ENCODE assay signal across 11 mouse cellular contexts in genomic region chr4:108347111-108347510, GRCm38 (mm10). TPM values are rescaled to one million over a fixed set of nuclear protein-coding genes. Genes with fewer than 3 reads are reported as not detected.
DNase-seq lines count a peak whose midpoint lies in the region; ATAC-seq lines count a peak whose summit lies in the region.
"Had no signal": no experiment of that assay in that cellular context is flagged by ENCODE, and none has a peak within 500 bp of the region (broad histone marks: within the 10 kb centered on the region; RNA-seq: fewer than 3 reads in every experiment).

No protein-coding gene starts in this region.

- no peaks in the 10 kb centered on the region for H3K27me3 ChIP-seq in kidney, embryonic 16.5 days (ENCODE audit: insufficient read depth, low read length)
- H3K27me3 ChIP-seq in heart, embryonic 10.5 days (ENCODE audit: insufficient read depth, poor library complexity, severe bottlenecking): no peaks in the 10 kb centered on the region
- no peaks in the 10 kb centered on the region for H3K27me3 ChIP-seq in midbrain, embryonic 10.5 days (ENCODE audit: low read depth, poor library complexity, severe bottlenecking)
- H3K27me3 ChIP-seq: embryonic facial prominence, embryonic 12.5 days had no signal

- H3K9ac ChIP-seq in kidney, embryonic 16.5 days (replicated peaks; ENCODE audit: low read length): no peak overlapping the region
- H3K9ac ChIP-seq: embryonic facial prominence, embryonic 12.5 days had no signal

- H3K27ac ChIP-seq in kidney, embryonic 16.5 days (ENCODE audit: low read length): 0 out of 2 replicates have a peak overlapping the region, but pooled peaks have one; percentile 3
- no peak overlapping the region; the same call in 1 of the 2 replicates for H3K27ac ChIP-seq in heart, embryonic 10.5 days
- H3K27ac ChIP-seq in midbrain, embryonic 10.5 days (replicated peaks): no peak overlapping the region

- WGBS in kidney, embryonic 16.5 days: 77% methylated on average over 5 of the region's 5 CpGs
- WGBS in heart, embryonic 10.5 days: 88% methylated on average over 5 of the region's 5 CpGs
- 88% methylated on average over 5 of the region's 5 CpGs for WGBS in midbrain, embryonic 10.5 days

- DNase-seq in kidney, postnatal 25 days: no peak
- peak; percentile 47 for DNase-seq in induced T-regulatory cell, adult 2 months (ENCODE audit: low read depth)
- no peak for DNase-seq in heart, embryonic 10.5 days (ENCODE audit: low spot score)
- no peak for DNase-seq in kidney, adult 18-20 months
- no peak for DNase-seq in midbrain, embryonic 10.5 days (ENCODE audit: low spot score)
- DNase-seq: heart, postnatal 14 days had no signal

- H3K9me3 ChIP-seq in kidney, embryonic 16.5 days (ENCODE audit: low read length): no peaks in the 10 kb centered on the region
- no peaks in the 10 kb centered on the region for H3K9me3 ChIP-seq in heart, embryonic 10.5 days
- H3K9me3 ChIP-seq in midbrain, embryonic 10.5 days (replicated peaks): no peaks in the 10 kb centered on the region
- H3K9me3 ChIP-seq: embryonic facial prominence, embryonic 12.5 days had no signal

- no peak overlapping the region for H3K4me3 ChIP-seq in kidney, embryonic 16.5 days (ENCODE audit: low read length)
- H3K4me3 ChIP-seq in heart, embryonic 10.5 days: no peak overlapping the region
- no peak overlapping the region for H3K4me3 ChIP-seq in midbrain, embryonic 10.5 days
- H3K4me3 ChIP-seq: embryonic facial prominence, embryonic 12.5 days had no signal

- peak; percentile 10; the same call in 1 of the 2 replicates for ATAC-seq in kidney, embryonic 16.5 days (ENCODE audit: low FRiP score, low TSS enrichment)
- peak; percentile 47 for ATAC-seq in CD4-positive, CD25-positive, alpha-beta regulatory T cell, adult 4 months
- ATAC-seq in monocyte, adult 5-6 weeks (replicated peaks; ENCODE audit: insufficient number of reproducible peaks, low FRiP score, low TSS enrichment, poor library complexity, severe bottlenecking): peak; percentile 87

- H3K4me2 ChIP-seq in kidney, embryonic 16.5 days (replicated peaks; ENCODE audit: low read depth, low read length): no peak overlapping the region
- H3K4me2 ChIP-seq: embryonic facial prominence, embryonic 12.5 days had no signal

- peaks cover 56% of the 10 kb centered on the region for H3K4me1 ChIP-seq in kidney, embryonic 16.5 days (ENCODE audit: insufficient read depth, low read length)
- H3K4me1 ChIP-seq in heart, embryonic 10.5 days: peaks cover 53% of the 10 kb centered on the region
- peaks cover 61% of the 10 kb centered on the region for H3K4me1 ChIP-seq in midbrain, embryonic 10.5 days

- H3K36me3 ChIP-seq in kidney, embryonic 16.5 days (ENCODE audit: insufficient read depth, low read length): no peaks in the 10 kb centered on the region
- no peaks in the 10 kb centered on the region for H3K36me3 ChIP-seq in heart, embryonic 10.5 days
- H3K36me3 ChIP-seq in midbrain, embryonic 10.5 days: no peaks in the 10 kb centered on the region
- H3K36me3 ChIP-seq: embryonic facial prominence, embryonic 12.5 days had no signal

RNA-seq across cellular contexts. Expression of gene Coa7, which starts 19.2 kb away (rescaled TPM):
- polyA plus RNA-seq in kidney, embryonic 16.5 days (2015; fragmentation: Nextera tagmentation; extraction: Ambion mirVana): 52.9 and 54.1 TPM in 2 replicates
- polyA plus RNA-seq in CD4-positive, CD25-positive, alpha-beta regulatory T cell, adult 4 months (2017; shearing (Covaris generic)): 10 to 100 TPM; 17.4 to 26.6 TPM
- total RNA-seq in monocyte, adult 5-6 weeks (2017): 5.1 to 9.4 TPM (median 8.6 TPM) in 3 replicates
- 58.4 and 61.1 TPM in 2 replicates for polyA plus RNA-seq in heart, embryonic 10.5 days (2016; fragmentation: Nextera tagmentation; extraction: Ambion mirVana)
- polyA plus RNA-seq in midbrain, embryonic 10.5 days (2016; fragmentation: Nextera tagmentation; extraction: Ambion mirVana): 66.1 and 76.5 TPM in 2 replicates

RNA-seq across cellular contexts. Expression of gene Shisal2a, which starts 36.0 kb away (rescaled TPM):
- polyA plus RNA-seq in kidney, embryonic 16.5 days (2015; fragmentation: Nextera tagmentation; extraction: Ambion mirVana): 0.29 and 1.1 TPM in 2 replicates
- polyA plus RNA-seq in CD4-positive, CD25-positive, alpha-beta regulatory T cell, adult 4 months (2017; shearing (Covaris generic)): not detected
- total RNA-seq in monocyte, adult 5-6 weeks (2017): not detected in 3 replicates
- polyA plus RNA-seq in heart, embryonic 10.5 days (2016; fragmentation: Nextera tagmentation; extraction: Ambion mirVana): 3.0 and 3.5 TPM in 2 replicates
- polyA plus RNA-seq in midbrain, embryonic 10.5 days (2016; fragmentation: Nextera tagmentation; extraction: Ambion mirVana): 2.2 and 2.6 TPM in 2 replicates
- total RNA-seq: heart, postnatal 14 days; layer of hippocampus, adult 8-10 months had no signal

RNA-seq across cellular contexts. Expression of gene Zyg11b, which starts 46.2 kb away (rescaled TPM):
- polyA plus RNA-seq in kidney, embryonic 16.5 days (2015; fragmentation: Nextera tagmentation; extraction: Ambion mirVana): 11.6 and 11.7 TPM in 2 replicates
- polyA plus RNA-seq in CD4-positive, CD25-positive, alpha-beta regulatory T cell, adult 4 months (2017; shearing (Covaris generic)): 10 to 100 TPM; 12.4 to 12.9 TPM
- 21.1 to 28.9 TPM (median 23.0 TPM) in 3 replicates for total RNA-seq in monocyte, adult 5-6 weeks (2017)
- 7.8 and 9.9 TPM in 2 replicates for polyA plus RNA-seq in heart, embryonic 10.5 days (2016; fragmentation: Nextera tagmentation; extraction: Ambion mirVana)
- polyA plus RNA-seq in midbrain, embryonic 10.5 days (2016; fragmentation: Nextera tagmentation; extraction: Ambion mirVana): 13.2 and 18.5 TPM in 2 replicates

RNA-seq across cellular contexts. Expression of gene Gpx7, which starts 59.6 kb away (rescaled TPM):
- 65.2 and 65.4 TPM in 2 replicates for polyA plus RNA-seq in kidney, embryonic 16.5 days (2015; fragmentation: Nextera tagmentation; extraction: Ambion mirVana)
- 1 to 10 TPM; 4.4 to 5.1 TPM for polyA plus RNA-seq in CD4-positive, CD25-positive, alpha-beta regulatory T cell, adult 4 months (2017; shearing (Covaris generic))
- total RNA-seq in monocyte, adult 5-6 weeks (2017): 0.78 TPM in 1 of 3 replicates, not detected in the others
- polyA plus RNA-seq in heart, embryonic 10.5 days (2016; fragmentation: Nextera tagmentation; extraction: Ambion mirVana): 54.3 and 58.8 TPM in 2 replicates
- polyA plus RNA-seq in midbrain, embryonic 10.5 days (2016; fragmentation: Nextera tagmentation; extraction: Ambion mirVana): 52.1 and 52.8 TPM in 2 replicates

Comparison
In these comparisons a context has a peak if more than half of its experiments do, and no peak if none do; other contexts are left out.
1. ATAC-seq: peak in every context shown above with its lines; median percentile 87 in monocyte, adult 5-6 weeks; 47 in CD4-positive, CD25-positive, alpha-beta regulatory T cell, adult 4 months; 10 in kidney, embryonic 16.5 days.